Mouse (Mus musculus): ENCODE results near the gene Rin1. TPM values are rescaled to one million over a fixed set of nuclear protein-coding genes. Genes with fewer than 3 reads are reported as not detected.

Gene Rin1
- polyA plus RNA-seq, 1 experiment from 2014 or later = 2.4 TPM

Other genes with a start within 250 kb of the Rin1 start
- 38.8 and 41.8 TPM in 2 replicates for gene Gm21992, start 238.9 kb upstream of the Rin1 start, polyA plus RNA-seq (2016; fragmentation: Nextera tagmentation; extraction: Ambion mirVana)
- 134 and 140 TPM in 2 replicates for gene Rbm14, start 238.8 kb upstream of the Rin1 start, polyA plus RNA-seq (2016; fragmentation: Nextera tagmentation; extraction: Ambion mirVana)
- 52.1 and 52.8 TPM in 2 replicates for gene Ccs, start 211.1 kb upstream of the Rin1 start, polyA plus RNA-seq (2016; fragmentation: Nextera tagmentation; extraction: Ambion mirVana)
- 0.06 and 0.11 TPM in 2 replicates for gene Ccdc87, start 211.1 kb upstream of the Rin1 start, polyA plus RNA-seq (2016; fragmentation: Nextera tagmentation; extraction: Ambion mirVana)
- 26.9 and 28.0 TPM in 2 replicates for gene Ctsf, start 195.4 kb upstream of the Rin1 start, polyA plus RNA-seq (2016; fragmentation: Nextera tagmentation; extraction: Ambion mirVana)
- 5.0 and 6.7 TPM in 2 replicates for gene Actn3, start 172.6 kb upstream of the Rin1 start, polyA plus RNA-seq (2016; fragmentation: Nextera tagmentation; extraction: Ambion mirVana)
- gene Zdhhc24, start 171.8 kb upstream of the Rin1 start, polyA plus RNA-seq (2016; fragmentation: Nextera tagmentation; extraction: Ambion mirVana) = 10.3 and 13.3 TPM in 2 replicates
- gene Bbs1, start 143.9 kb upstream of the Rin1 start, polyA plus RNA-seq (2016; fragmentation: Nextera tagmentation; extraction: Ambion mirVana) = 5.8 and 6.1 TPM in 2 replicates
- 194 and 203 TPM in 2 replicates for gene Dpp3, start 122.2 kb upstream of the Rin1 start, polyA plus RNA-seq (2016; fragmentation: Nextera tagmentation; extraction: Ambion mirVana)
- 2.6 and 3.1 TPM in 2 replicates for gene Peli3, start 107.4 kb upstream of the Rin1 start, polyA plus RNA-seq (2016; fragmentation: Nextera tagmentation; extraction: Ambion mirVana)
- 164 and 165 TPM in 2 replicates for gene Mrpl11, start 88.3 kb upstream of the Rin1 start, polyA plus RNA-seq (2016; fragmentation: Nextera tagmentation; extraction: Ambion mirVana)
- gene Npas4, start 60.2 kb upstream of the Rin1 start, polyA plus RNA-seq (2016; fragmentation: Nextera tagmentation; extraction: Ambion mirVana) = not detected in 2 replicates
- 7.1 and 8.5 TPM in 2 replicates for gene Slc29a2, start 26.6 kb upstream of the Rin1 start, polyA plus RNA-seq (2016; fragmentation: Nextera tagmentation; extraction: Ambion mirVana)
- 34.7 and 36.1 TPM in 2 replicates for gene B4gat1, start 11.7 kb upstream of the Rin1 start, polyA plus RNA-seq (2016; fragmentation: Nextera tagmentation; extraction: Ambion mirVana)
- gene AC124502.3, start 11.6 kb upstream of the Rin1 start, polyA plus RNA-seq (2016; fragmentation: Nextera tagmentation; extraction: Ambion mirVana) = 3.1 and 4.2 TPM in 2 replicates
- gene Brms1, start 9.1 kb upstream of the Rin1 start, polyA plus RNA-seq (2016; fragmentation: Nextera tagmentation; extraction: Ambion mirVana) = 72.6 and 82.4 TPM in 2 replicates
- gene Cd248, start 17.6 kb downstream of the Rin1 start, polyA plus RNA-seq (2016; fragmentation: Nextera tagmentation; extraction: Ambion mirVana) = 32.3 and 37.0 TPM in 2 replicates
- gene Tmem151a, start 35.0 kb downstream of the Rin1 start, polyA plus RNA-seq (2016; fragmentation: Nextera tagmentation; extraction: Ambion mirVana) = 1.4 and 1.9 TPM in 2 replicates
- gene Yif1a, start 38.1 kb downstream of the Rin1 start, polyA plus RNA-seq (2016; fragmentation: Nextera tagmentation; extraction: Ambion mirVana) = 70.5 and 73.4 TPM in 2 replicates
- 28.4 and 31.7 TPM in 2 replicates for gene Cnih2, start 48.0 kb downstream of the Rin1 start, polyA plus RNA-seq (2016; fragmentation: Nextera tagmentation; extraction: Ambion mirVana)
- 266 and 270 TPM in 2 replicates for gene Rab1b, start 56.6 kb downstream of the Rin1 start, polyA plus RNA-seq (2016; fragmentation: Nextera tagmentation; extraction: Ambion mirVana)
- 30.0 and 31.2 TPM in 2 replicates for gene Klc2, start 68.1 kb downstream of the Rin1 start, polyA plus RNA-seq (2016; fragmentation: Nextera tagmentation; extraction: Ambion mirVana)
- gene Pacs1, start 222.6 kb downstream of the Rin1 start, polyA plus RNA-seq (2016; fragmentation: Nextera tagmentation; extraction: Ambion mirVana) = 24.8 and 25.6 TPM in 2 replicates
- gene Sf3b2, start 245.0 kb downstream of the Rin1 start, polyA plus RNA-seq (2016; fragmentation: Nextera tagmentation; extraction: Ambion mirVana) = 456 and 467 TPM in 2 replicates
- gene Gal3st3, start 247.8 kb downstream of the Rin1 start, polyA plus RNA-seq (2016; fragmentation: Nextera tagmentation; extraction: Ambion mirVana) = 8.5 and 8.6 TPM in 2 replicates

Measured in embryonic facial prominence, embryonic 10.5 days (tissue).